Mouse (Mus musculus): Measurements from ENCODE around the gene Panx2. TPM values are rescaled to one million over a fixed set of nuclear protein-coding genes. Genes with fewer than 3 reads are reported as not detected.
A peak's percentile ranks its signal among the peaks of the same experiment; 100 is the strongest.

Gene Panx2
- 8.4 and 8.5 TPM in 2 replicates for polyA plus RNA-seq (2014; fragmentation: Nextera tagmentation; extraction: Ambion mirVana)

- H3K4me1 ChIP-seq (replicated peaks; ENCODE audit: control insufficient read depth, insufficient read depth, low read length): peaks cover 20% of the 10 kb centered on the region
- H3K9me3 ChIP-seq (ENCODE audit: control insufficient read depth, low read length): no peaks in the 10 kb centered on the region
- WGBS: under 1% methylated on average over 46 of the region's 57 CpGs
- peak within 1 kb of the TSS; percentile 80 for H3K27ac ChIP-seq
- H3K4me3 ChIP-seq (replicated peaks; ENCODE audit: low read length): peak within 1 kb of the TSS; percentile 79
- peak within 1 kb of the TSS; percentile 82 for H3K4me2 ChIP-seq (replicated peaks)
- H3K9ac ChIP-seq: peak within 1 kb of the TSS; percentile 83
- H3K36me3 ChIP-seq (replicated peaks; ENCODE audit: control insufficient read depth, insufficient read depth): no peaks in the 10 kb centered on the region
- DNase-seq (ENCODE audit: low spot score): peak; percentile 61
- peak; percentile 58 for ATAC-seq (ENCODE audit: low FRiP score)
- no peaks in the 10 kb centered on the region; the same call in 1 of the 2 replicates for H3K27me3 ChIP-seq (ENCODE audit: control insufficient read depth, insufficient read depth, low read length)
These were observed at the start of gene Panx2 for GRCm38 (mm10) chr15:89059161-89059931. Panx2 (plus strand) TSS chr15:89059734.

- DNase-seq (ENCODE audit: low spot score) (no peak), ATAC-seq (ENCODE audit: low FRiP score) (no peak)
- no peak overlapping the region for H3K9ac ChIP-seq
- no peaks in the 10 kb centered on the region for H3K9me3 ChIP-seq (ENCODE audit: control insufficient read depth, low read length)
- H3K4me2 ChIP-seq (replicated peaks): no peak overlapping the region
- no peaks in the 10 kb centered on the region for H3K4me1 ChIP-seq (replicated peaks; ENCODE audit: control insufficient read depth, insufficient read depth, low read length)
- H3K27ac ChIP-seq: no peak overlapping the region
- H3K4me3 ChIP-seq (replicated peaks; ENCODE audit: low read length): no peak overlapping the region
- 90% methylated on average over 3 of the region's 3 CpGs for WGBS
- H3K36me3 ChIP-seq (replicated peaks; ENCODE audit: control insufficient read depth, insufficient read depth): no peaks in the 10 kb centered on the region
- no peaks in the 10 kb centered on the region for H3K27me3 ChIP-seq (ENCODE audit: control insufficient read depth, insufficient read depth, low read length)
These were observed 42.8 kb upstream of the Panx2 start for GRCm38 (mm10) chr15:89016722-89017121.

- H3K27me3 ChIP-seq (ENCODE audit: control insufficient read depth, insufficient read depth, low read length): no peaks in the 10 kb centered on the region
- no peaks in the 10 kb centered on the region for H3K4me1 ChIP-seq (replicated peaks; ENCODE audit: control insufficient read depth, insufficient read depth, low read length)
- DNase-seq (ENCODE audit: low spot score): no peak
- no peak overlapping the region for H3K9ac ChIP-seq
- H3K27ac ChIP-seq: no peak overlapping the region
- H3K4me2 ChIP-seq (replicated peaks): no peak overlapping the region
- H3K9me3 ChIP-seq (ENCODE audit: control insufficient read depth, low read length): no peaks in the 10 kb centered on the region
- ATAC-seq (ENCODE audit: low FRiP score): no peak
- no peak overlapping the region for H3K4me3 ChIP-seq (replicated peaks; ENCODE audit: low read length)
- H3K36me3 ChIP-seq (replicated peaks; ENCODE audit: control insufficient read depth, insufficient read depth): no peaks in the 10 kb centered on the region
- WGBS: 88% methylated on average over 7 of the region's 7 CpGs
These were observed 39.4 kb upstream of the Panx2 start for GRCm38 (mm10) chr15:89020085-89020484.

GRCm38 (mm10) chr15:89020492-89020891, 39.0 kb upstream of the Panx2 start:
- Histone ChIP-seq H3K36me3 (replicated peaks; ENCODE audit: control insufficient read depth, insufficient read depth) (no peaks in the 10 kb centered on the region), H3K4me1 (replicated peaks; ENCODE audit: control insufficient read depth, insufficient read depth, low read length) (no peaks in the 10 kb centered on the region), H3K4me2 (replicated peaks) (no peak overlapping the region), H3K9ac (no peak overlapping the region), H3K9me3 (ENCODE audit: control insufficient read depth, low read length) (no peaks in the 10 kb centered on the region), H3K27me3 (ENCODE audit: control insufficient read depth, insufficient read depth, low read length) (no peaks in the 10 kb centered on the region), H3K27ac (no peak overlapping the region), H3K4me3 (replicated peaks; ENCODE audit: low read length) (no peak overlapping the region)
- WGBS: 87% methylated on average over 7 of the region's 7 CpGs
- DNase-seq (ENCODE audit: low spot score): no peak
- ATAC-seq (ENCODE audit: low FRiP score): no peak

GRCm38 (mm10) chr15:89044381-89044780, 15.2 kb upstream of the Panx2 start:
- Histone ChIP-seq H3K36me3 (replicated peaks; ENCODE audit: control insufficient read depth, insufficient read depth) (no peaks in the 10 kb centered on the region), H3K9me3 (ENCODE audit: control insufficient read depth, low read length) (peaks cover 4% of the 10 kb centered on the region), H3K4me2 (replicated peaks) (no peak overlapping the region), H3K4me1 (replicated peaks; ENCODE audit: control insufficient read depth, insufficient read depth, low read length) (no peaks in the 10 kb centered on the region), H3K27me3 (ENCODE audit: control insufficient read depth, insufficient read depth, low read length) (no peaks in the 10 kb centered on the region), H3K27ac (no peak overlapping the region), H3K4me3 (replicated peaks; ENCODE audit: low read length) (no peak overlapping the region), H3K9ac (no peak overlapping the region)
- ATAC-seq (ENCODE audit: low FRiP score) (no peak), DNase-seq (ENCODE audit: low spot score) (no peak)
- 78% methylated on average over 5 of the region's 5 CpGs for WGBS

- Histone ChIP-seq H3K27ac (no peak overlapping the region), H3K27me3 (ENCODE audit: control insufficient read depth, insufficient read depth, low read length) (no peaks in the 10 kb centered on the region), H3K9ac (no peak overlapping the region), H3K36me3 (replicated peaks; ENCODE audit: control insufficient read depth, insufficient read depth) (no peaks in the 10 kb centered on the region), H3K4me3 (replicated peaks; ENCODE audit: low read length) (no peak overlapping the region), H3K4me2 (replicated peaks) (no peak overlapping the region), H3K4me1 (replicated peaks; ENCODE audit: control insufficient read depth, insufficient read depth, low read length) (no peaks in the 10 kb centered on the region), H3K9me3 (ENCODE audit: control insufficient read depth, low read length) (peaks cover 4% of the 10 kb centered on the region)
- DNase-seq (ENCODE audit: low spot score): no peak
- ATAC-seq (ENCODE audit: low FRiP score): no peak
- WGBS: 81% methylated on average over 4 of the region's 4 CpGs
These were observed 13.2 kb upstream of the Panx2 start for GRCm38 (mm10) chr15:89046356-89046755.

GRCm38 (mm10) chr15:89054666-89055065, 4.9 kb upstream of the Panx2 start:
- Histone ChIP-seq H3K4me3 (replicated peaks; ENCODE audit: low read length) (no peak overlapping the region), H3K4me2 (replicated peaks) (no peak overlapping the region), H3K4me1 (replicated peaks; ENCODE audit: control insufficient read depth, insufficient read depth, low read length) (0 out of 2 replicates have a peak, but pooled peaks cover 5% of the 10 kb centered on the region), H3K9me3 (ENCODE audit: control insufficient read depth, low read length) (no peaks in the 10 kb centered on the region), H3K27me3 (ENCODE audit: control insufficient read depth, insufficient read depth, low read length) (no peaks in the 10 kb centered on the region), H3K27ac (no peak overlapping the region), H3K36me3 (replicated peaks; ENCODE audit: control insufficient read depth, insufficient read depth) (no peaks in the 10 kb centered on the region), H3K9ac (no peak overlapping the region)
- 89% methylated on average over 7 of the region's 7 CpGs for WGBS
- ATAC-seq (ENCODE audit: low FRiP score): no peak
- DNase-seq (ENCODE audit: low spot score): no peak

GRCm38 (mm10) chr15:89058736-89059135, 798 bp upstream of the Panx2 start:
- DNase-seq (ENCODE audit: low spot score) (no peak), ATAC-seq (ENCODE audit: low FRiP score) (no peak)
- H3K9me3 ChIP-seq (ENCODE audit: control insufficient read depth, low read length): no peaks in the 10 kb centered on the region
- no peak overlapping the region for H3K27ac ChIP-seq
- H3K27me3 ChIP-seq (ENCODE audit: control insufficient read depth, insufficient read depth, low read length): no peaks in the 10 kb centered on the region; the same call in 1 of the 2 replicates
- H3K36me3 ChIP-seq (replicated peaks; ENCODE audit: control insufficient read depth, insufficient read depth): no peaks in the 10 kb centered on the region
- H3K9ac ChIP-seq: peak overlapping the region; percentile 83
- WGBS: 36% methylated on average over 6 of the region's 6 CpGs
- peaks cover 20% of the 10 kb centered on the region for H3K4me1 ChIP-seq (replicated peaks; ENCODE audit: control insufficient read depth, insufficient read depth, low read length)
- H3K4me2 ChIP-seq (replicated peaks): peak overlapping the region; percentile 82
- peak overlapping the region; percentile 79 for H3K4me3 ChIP-seq (replicated peaks; ENCODE audit: low read length)

GRCm38 (mm10) chr15:89060032-89060681, 623 bp downstream of the Panx2 start:
- WGBS: 1% methylated on average over 40 of the region's 48 CpGs
- Histone ChIP-seq H3K9ac (peak overlapping the region; percentile 83), H3K4me1 (replicated peaks; ENCODE audit: control insufficient read depth, insufficient read depth, low read length) (peaks cover 20% of the 10 kb centered on the region), H3K27ac (peak overlapping the region; percentile 80), H3K27me3 (ENCODE audit: control insufficient read depth, insufficient read depth, low read length) (no peaks in the 10 kb centered on the region; the same call in 1 of the 2 replicates), H3K36me3 (replicated peaks; ENCODE audit: control insufficient read depth, insufficient read depth) (no peaks in the 10 kb centered on the region), H3K4me3 (replicated peaks; ENCODE audit: low read length) (peak overlapping the region; percentile 79), H3K9me3 (ENCODE audit: control insufficient read depth, low read length) (no peaks in the 10 kb centered on the region), H3K4me2 (replicated peaks) (peak overlapping the region; percentile 82)
- DNase-seq (ENCODE audit: low spot score) (peak; percentile 46), ATAC-seq (ENCODE audit: low FRiP score) (peak; percentile 46)

Data from hindbrain, embryonic 14.5 days (tissue).